Mouse (Mus musculus) hindbrain, embryonic 12.5 days (tissue): ENCODE data around the gene Tuba4a. TPM values are rescaled to one million over a fixed set of nuclear protein-coding genes. Genes with fewer than 3 reads are reported as not detected.
"Not testable (repeated sequence)": the region's sequence is repeated elsewhere in the genome, so short reads cannot be mapped to it uniquely, and the experiment has no call there.

Experiments
- ATAC-seq: fragments of 200-750 bp; cut with Nextera tagmentation; 2 replicates; pipeline ENCODE4 v1.8.0; 2017; ENCODE audit warnings: moderate TSS enrichment; ENCODE audit not compliant: low FRiP score
- H3K27ac ChIP-seq: fragments of 300-500 bp; sonication (generic); 2 replicates; pipeline ENCODE4 v1.5.1; 2016; ENCODE audit warnings: mild to moderate bottlenecking
- H3K27me3 ChIP-seq: fragments of 300-500 bp; sonication (generic); 2 replicates; pipeline ENCODE4 v1.6.1; 2016; ENCODE audit warnings: mild to moderate bottlenecking
- H3K36me3 ChIP-seq: fragments of 300-500 bp; sonication (generic); 2 replicates; pipeline ENCODE4 v1.6.1; 2016; ENCODE audit warnings: mild to moderate bottlenecking
- H3K4me1 ChIP-seq: fragments of 300-500 bp; sonication (generic); 2 replicates; pipeline ENCODE4 v1.6.1; 2016
- H3K4me2 ChIP-seq: fragments of 300-500 bp; sonication (generic); replicated peaks from 2 replicates; pipeline ENCODE4 v1.6.1; 2016; ENCODE audit warnings: mild to moderate bottlenecking
- H3K4me3 ChIP-seq: fragments of 300-500 bp; sonication (generic); 2 replicates; pipeline ENCODE4 v1.5.1; 2016; ENCODE audit warnings: mild to moderate bottlenecking
- H3K9ac ChIP-seq: fragments of 300-500 bp; sonication (generic); 2 replicates; pipeline ENCODE4 v1.6.1; 2016; ENCODE audit warnings: mild to moderate bottlenecking, moderate library complexity
- H3K9me3 ChIP-seq: fragments of 300-500 bp; sonication (generic); replicated peaks from 2 replicates; pipeline ENCODE4 v1.6.1; 2016; ENCODE audit warnings: mild to moderate bottlenecking
- WGBS: fragments of 180-500 bp; shearing (Covaris S2); methylation state at CpG from one replicate; pipeline ENCODE4 v1.1.7; 2016; 5-methylcytosine and 5-hydroxymethylcytosine counted together
- polyA plus RNA-seq: library from polyadenylated mRNA; unstranded; fragments of >200 nt; fragmentation: Nextera tagmentation; extraction: Ambion mirVana; gene quantifications from 2 replicates; pipeline ENCODE4 v1.2.1, GENCODE M21; 2016

Tuba4a gene
- polyA plus RNA-seq, 1 experiment from 2014 or later, result 10.3 TPM

DNA sequence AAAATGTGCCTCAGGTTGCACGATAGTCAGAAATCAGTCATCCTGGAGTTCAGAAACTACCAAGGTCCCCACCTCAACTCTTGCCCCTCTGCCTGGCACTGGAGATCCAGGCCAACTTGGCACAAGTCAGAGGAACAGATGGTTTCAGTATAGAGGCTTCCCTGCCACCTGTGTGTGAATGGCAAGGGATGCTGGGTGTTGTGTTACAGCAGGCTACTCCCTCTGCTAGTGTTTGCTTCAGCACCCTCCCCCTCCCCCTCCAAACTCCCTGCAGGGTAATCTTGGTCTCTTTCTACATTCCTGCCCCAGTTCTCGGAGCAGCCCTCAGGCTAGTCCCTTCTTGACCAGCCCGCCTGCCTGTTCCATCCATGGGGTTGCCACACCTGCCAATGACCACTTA is 30.8 kb upstream of the Tuba4a start:
- no peak overlapping the region for H3K9ac ChIP-seq
- H3K36me3 ChIP-seq, result no peaks in the 10 kb centered on the region
- H3K4me1 ChIP-seq, result peaks cover 21% of the 10 kb centered on the region
- 54% methylated on average over 3 of the region's 3 CpGs for WGBS
- H3K27me3 ChIP-seq, result peaks cover 13% of the 10 kb centered on the region
- no peak overlapping the region for H3K4me2 ChIP-seq
- H3K9me3 ChIP-seq, result no peaks in the 10 kb centered on the region
- H3K4me3 ChIP-seq, result no peak overlapping the region
- ATAC-seq, result no peak
- no peak overlapping the region for H3K27ac ChIP-seq

DNA sequence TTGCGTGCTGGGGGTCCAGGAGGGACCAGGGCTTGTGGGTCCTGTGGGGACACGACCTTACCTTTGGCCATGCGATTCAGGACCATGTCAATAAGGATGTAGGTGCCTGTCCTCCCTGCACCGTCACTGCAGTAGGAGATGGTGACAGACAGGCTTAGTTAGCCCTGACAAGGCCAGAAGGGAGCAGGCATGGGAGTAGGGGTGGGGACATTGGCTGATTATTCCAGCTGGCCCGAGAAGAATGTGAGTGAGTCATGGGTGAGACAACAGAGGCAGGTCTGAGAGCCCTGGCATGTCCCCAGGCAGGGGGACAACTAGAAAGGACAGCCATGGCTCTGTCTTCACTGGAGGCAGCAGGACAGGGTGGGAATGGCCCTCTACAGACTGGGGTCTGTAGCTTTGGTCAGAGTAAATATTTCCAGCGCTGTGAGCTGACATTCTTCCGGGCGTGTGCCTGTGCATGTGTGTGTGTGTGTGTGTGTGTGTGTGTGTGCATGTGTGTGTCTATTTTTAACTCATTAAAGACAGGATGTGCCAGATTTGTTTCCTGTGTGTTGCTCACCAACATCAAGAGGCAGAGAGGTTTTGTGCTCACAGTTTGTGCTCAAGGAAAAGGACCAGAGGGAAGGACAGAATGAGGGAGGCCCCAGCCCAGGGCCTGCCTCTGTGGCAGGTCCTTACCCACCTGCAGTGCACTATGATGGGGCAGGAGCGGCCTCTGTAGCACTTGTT is 28.5 kb upstream of the Tuba4a start:
- no peak for ATAC-seq
- Histone ChIP-seq H3K9ac (peak overlapping the region; percentile 15), H3K4me1 (peaks cover 21% of the 10 kb centered on the region), H3K4me3 (no peak overlapping the region), H3K27ac (no peak overlapping the region), H3K9me3 (no peaks in the 10 kb centered on the region), H3K27me3 (peaks cover 11% of the 10 kb centered on the region), H3K36me3 (peaks cover 7% of the 10 kb centered on the region), H3K4me2 (no peak overlapping the region)
- WGBS, result 52% methylated on average over 9 of the region's 9 CpGs

DNA sequence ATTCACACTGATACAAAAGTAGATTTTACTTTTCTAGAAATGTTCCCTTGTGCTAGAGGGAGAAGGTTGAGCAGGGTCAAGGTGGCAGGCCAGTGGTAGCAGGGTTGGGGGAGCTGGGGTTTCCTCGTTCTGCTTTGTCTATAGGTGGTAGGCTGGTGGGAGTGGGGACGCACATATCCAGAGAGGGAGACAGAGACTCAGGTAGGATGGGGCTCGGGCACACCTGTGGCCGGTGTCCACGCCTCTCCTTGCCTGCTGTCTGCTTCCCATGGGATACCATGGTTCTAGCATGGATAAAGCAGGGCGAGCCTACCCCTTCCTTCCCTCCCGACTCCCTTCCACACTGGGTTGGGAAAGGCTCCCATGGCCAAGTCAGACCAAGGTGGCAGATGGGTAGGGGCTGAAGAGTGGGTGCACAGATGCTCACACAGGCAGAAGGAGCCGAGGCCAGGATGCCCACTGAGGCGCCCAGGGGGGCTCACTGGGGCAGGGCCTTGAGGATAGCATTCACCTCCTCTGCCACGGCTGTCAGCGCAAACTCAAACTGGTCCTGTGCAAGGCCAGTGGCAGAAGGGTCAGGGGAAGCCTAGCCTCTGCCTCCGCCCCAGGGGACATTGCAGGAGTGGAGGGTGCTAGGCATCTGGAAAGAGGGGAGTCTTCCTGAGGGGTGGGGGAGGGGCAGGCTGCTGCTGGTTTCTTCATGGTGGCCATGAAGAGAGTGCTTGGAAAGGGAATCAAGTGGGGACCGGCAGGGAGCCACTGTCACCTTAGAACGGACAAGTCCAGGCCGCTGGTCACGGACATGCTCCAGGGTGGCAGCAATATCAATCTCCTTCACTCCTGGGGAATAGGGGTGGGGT is 27.6 kb upstream of the Tuba4a start:
- no peak for ATAC-seq
- H3K4me2 ChIP-seq, result no peak overlapping the region
- no peaks in the 10 kb centered on the region for H3K9me3 ChIP-seq
- no peak overlapping the region for H3K4me3 ChIP-seq
- H3K4me1 ChIP-seq, result peaks cover 21% of the 10 kb centered on the region
- peaks cover 2% of the 10 kb centered on the region; the same call in 1 of the 2 replicates for H3K27me3 ChIP-seq
- peaks cover 13% of the 10 kb centered on the region for H3K36me3 ChIP-seq
- H3K27ac ChIP-seq, result no peak overlapping the region
- H3K9ac ChIP-seq, result peak overlapping the region; percentile 1; the same call in 1 of the 2 replicates
- WGBS, result 72% methylated on average over 16 of the region's 16 CpGs

DNA sequence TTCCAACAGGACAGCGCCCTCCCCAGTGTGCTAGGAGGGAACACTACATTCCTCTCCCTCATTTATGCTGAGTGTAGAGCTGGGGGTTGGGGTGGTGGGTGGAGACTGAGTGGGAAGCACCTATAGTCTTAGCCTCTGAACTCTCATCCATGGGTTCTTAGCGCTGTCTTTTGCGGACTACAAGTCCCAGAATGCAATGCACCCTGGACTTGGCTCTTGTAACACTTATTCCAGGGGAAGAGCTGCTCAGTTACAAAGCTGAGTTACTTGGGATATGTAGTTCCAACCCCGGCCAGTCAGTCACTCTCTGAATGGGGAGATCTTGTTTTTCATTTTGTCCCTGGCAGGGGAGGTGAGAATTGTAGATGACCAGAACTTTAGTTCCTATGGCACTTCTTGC is 25.2 kb upstream of the Tuba4a start:
- ATAC-seq, result peak; percentile 47; the same call in 1 of the 2 replicates
- H3K9me3 ChIP-seq, result no peaks in the 10 kb centered on the region
- H3K9ac ChIP-seq, result no peak overlapping the region
- peaks cover 11% of the 10 kb centered on the region for H3K4me1 ChIP-seq
- no peaks in the 10 kb centered on the region for H3K27me3 ChIP-seq
- H3K4me3 ChIP-seq, result no peak overlapping the region
- 13% methylated on average over 4 of the region's 4 CpGs for WGBS
- no peak overlapping the region for H3K27ac ChIP-seq
- H3K4me2 ChIP-seq, result no peak overlapping the region
- H3K36me3 ChIP-seq, result peaks cover 31% of the 10 kb centered on the region

DNA sequence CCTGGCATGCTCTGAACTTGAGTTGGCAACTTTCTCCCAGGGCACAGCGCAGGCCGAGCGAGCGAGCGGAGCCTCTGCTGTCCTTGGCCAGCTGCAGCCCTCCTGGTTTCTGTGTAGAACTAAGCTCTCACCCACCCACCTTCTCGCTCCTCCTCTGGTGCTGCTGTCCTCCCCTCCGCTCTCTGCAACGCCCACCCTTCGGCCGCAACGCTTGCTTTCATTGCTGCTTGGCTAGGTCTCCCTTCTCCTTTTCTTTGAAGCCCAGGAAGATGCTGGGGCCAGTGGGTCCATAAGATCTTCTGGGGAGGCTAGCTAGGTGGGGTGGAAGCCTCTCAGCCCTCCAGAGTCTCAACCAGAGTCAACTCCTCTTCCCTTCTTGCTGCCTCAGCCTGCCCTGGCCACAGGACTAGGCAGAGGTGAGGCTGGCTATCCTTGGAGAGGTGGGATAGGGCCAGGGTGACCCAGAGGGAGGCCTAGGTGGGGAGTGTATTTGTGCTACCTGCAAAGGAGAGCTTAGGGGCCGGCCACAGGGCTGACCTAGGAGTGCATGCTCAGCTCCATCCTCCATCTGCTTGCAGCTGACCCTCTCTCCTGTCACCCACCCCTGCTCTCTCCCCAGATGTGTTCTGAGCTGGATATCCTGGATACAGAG is 24.6 kb upstream of the Tuba4a start:
- ATAC-seq, result no peak

DNA sequence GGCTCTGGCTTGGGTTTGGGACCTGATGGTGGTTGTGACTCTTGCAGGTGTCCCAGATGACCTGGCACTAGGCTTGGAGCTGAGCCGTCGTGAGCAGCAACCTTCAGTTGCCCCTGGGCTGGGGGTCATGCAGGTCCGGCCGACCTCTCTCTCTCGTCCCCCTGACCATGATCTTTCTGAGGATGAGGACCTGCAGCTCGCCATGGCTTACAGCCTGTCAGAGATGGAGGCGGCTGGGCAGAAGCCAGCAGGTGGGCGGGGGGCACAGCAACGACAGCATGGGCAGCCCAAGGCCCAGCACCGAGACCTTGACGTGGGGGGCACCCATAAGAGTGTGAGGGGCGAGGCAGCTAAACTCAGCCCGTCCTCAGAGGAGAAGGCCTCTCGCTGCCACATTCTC is 23.7 kb upstream of the Tuba4a start:
- 93% methylated on average over 14 of the region's 14 CpGs for WGBS
- Histone ChIP-seq H3K9ac (no peak overlapping the region), H3K9me3 (no peaks in the 10 kb centered on the region), H3K27me3 (no peaks in the 10 kb centered on the region), H3K36me3 (peaks cover 40% of the 10 kb centered on the region), H3K27ac (no peak overlapping the region), H3K4me2 (no peak overlapping the region), H3K4me1 (peaks cover 11% of the 10 kb centered on the region), H3K4me3 (no peak overlapping the region)
- ATAC-seq, result no peak

More for the DNA sequence above, 24.6 kb upstream of the Tuba4a start:
- 87% methylated on average over 12 of the region's 12 CpGs for WGBS
- H3K4me1 ChIP-seq, result peaks cover 11% of the 10 kb centered on the region
- H3K27me3 ChIP-seq, result no peaks in the 10 kb centered on the region
- H3K4me2 ChIP-seq, result no peak overlapping the region
- H3K9ac ChIP-seq, result no peak overlapping the region
- H3K4me3 ChIP-seq, result no peak overlapping the region
- no peak overlapping the region for H3K27ac ChIP-seq
- peaks cover 36% of the 10 kb centered on the region for H3K36me3 ChIP-seq
- no peaks in the 10 kb centered on the region for H3K9me3 ChIP-seq

DNA sequence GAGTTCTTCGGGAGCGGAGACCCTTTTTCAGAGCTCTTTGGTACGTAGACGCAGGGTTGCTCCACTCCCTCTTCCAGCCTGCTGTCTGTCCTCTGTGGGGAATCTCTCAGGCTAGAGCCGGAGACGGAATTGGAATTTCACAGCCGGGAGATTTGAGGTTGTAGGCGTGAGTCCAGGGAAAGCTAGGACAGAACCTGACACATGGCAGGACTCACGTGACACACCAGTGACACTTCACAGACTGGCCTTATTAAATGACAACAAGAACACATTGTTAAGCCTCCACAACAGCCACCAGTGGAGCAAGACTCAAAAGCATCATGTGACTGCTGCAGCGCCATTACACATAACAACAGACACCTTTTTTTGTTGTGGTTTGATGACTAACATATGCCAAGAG is 19.9 kb upstream of the Tuba4a start:
- ATAC-seq, result no peak
- peaks cover 40% of the 10 kb centered on the region for H3K36me3 ChIP-seq
- H3K27ac ChIP-seq, result no peak overlapping the region
- no peak overlapping the region for H3K4me3 ChIP-seq
- 86% methylated on average over 10 of the region's 10 CpGs for WGBS
- no peak overlapping the region for H3K9ac ChIP-seq
- no peak overlapping the region for H3K4me2 ChIP-seq
- no peaks in the 10 kb centered on the region for H3K27me3 ChIP-seq
- H3K4me1 ChIP-seq, result peaks cover 19% of the 10 kb centered on the region
- no peaks in the 10 kb centered on the region for H3K9me3 ChIP-seq

DNA sequence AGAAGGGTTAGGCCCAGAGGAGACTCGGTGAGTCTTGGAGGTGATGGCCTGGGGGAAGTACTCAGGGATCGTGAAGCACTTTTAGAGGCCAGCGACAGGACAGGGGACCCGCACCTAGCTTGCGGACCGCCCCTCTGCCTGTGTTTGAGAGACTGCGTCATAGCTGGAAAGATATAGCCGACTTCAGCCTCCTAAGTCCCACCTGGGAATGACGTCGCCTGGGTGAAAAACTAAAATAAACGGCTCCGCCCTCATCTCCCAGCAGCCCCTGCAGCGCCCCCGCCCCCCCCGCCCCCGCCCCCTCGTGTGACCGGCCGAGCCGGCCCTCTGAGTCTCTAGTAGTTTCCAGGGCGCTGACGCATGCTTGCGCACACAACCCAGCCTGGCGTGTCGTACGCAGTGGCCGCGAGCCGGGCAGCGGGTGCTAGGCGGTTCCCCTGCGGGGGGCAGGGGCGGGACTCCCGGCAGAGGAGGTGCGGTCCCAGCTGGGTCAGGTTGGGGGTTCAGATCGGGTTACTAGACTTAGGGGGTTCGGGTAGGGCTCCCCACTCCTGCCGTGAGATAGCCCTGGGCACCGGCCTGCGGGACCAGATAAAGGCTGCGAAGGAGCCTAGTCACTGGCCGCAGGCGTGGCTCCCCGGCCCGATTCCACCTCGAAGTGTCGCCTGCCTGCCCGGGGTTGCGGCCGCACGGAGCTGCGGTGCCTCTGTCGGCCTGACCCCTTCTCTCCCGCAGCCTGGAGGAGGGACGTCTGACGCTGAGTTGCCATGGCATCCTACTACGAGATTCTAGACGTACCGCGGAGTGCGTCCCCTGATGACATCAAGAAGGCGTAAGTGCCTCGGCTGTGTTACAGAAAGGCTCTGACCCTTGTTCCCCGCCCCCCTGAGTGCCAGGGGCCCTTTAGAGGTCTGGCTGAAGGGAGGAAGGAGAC is 16.7 kb upstream of the Tuba4a start, which contains the start of gene Dnajb2:
Gene Dnajb2 (plus strand): TSS at position 290 of the 934 bp plus-strand sequence.
- Histone ChIP-seq H3K4me3 (peak within 1 kb of the TSS; percentile 54), H3K9me3 (no peaks in the 10 kb centered on the region), H3K9ac (peak within 1 kb of the TSS; percentile 86), H3K4me1 (peaks cover 21% of the 10 kb centered on the region), H3K27ac (peak within 1 kb of the TSS; percentile 85), H3K27me3 (peaks cover 5% of the 10 kb centered on the region), H3K36me3 (peaks cover 21% of the 10 kb centered on the region; the same call in 1 of the 2 replicates), H3K4me2 (peak within 1 kb of the TSS; percentile 92)
- 1% methylated on average over 64 of the region's 64 CpGs for WGBS
- ATAC-seq, result peak; percentile 83

DNA sequence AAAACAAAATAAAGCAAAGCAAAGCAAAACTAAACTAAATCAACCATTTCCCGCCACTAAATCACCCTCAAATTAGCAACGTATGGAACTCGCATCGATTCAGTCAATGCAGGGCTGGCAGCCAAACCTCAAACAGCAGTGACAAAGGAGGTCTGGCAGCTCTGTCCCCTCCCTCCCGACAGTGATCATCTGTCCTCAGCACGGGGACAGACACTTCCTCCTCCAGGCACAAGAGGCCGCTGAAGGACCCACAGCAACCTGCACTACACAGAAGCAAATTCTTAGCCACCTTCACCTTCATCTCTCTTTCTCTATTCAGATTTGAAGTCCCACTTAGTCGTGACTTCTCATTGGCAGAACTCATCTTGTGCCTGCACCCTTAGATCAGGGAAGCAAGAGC is 14.9 kb upstream of the Tuba4a start:
- no peak overlapping the region for H3K4me2 ChIP-seq
- H3K4me1 ChIP-seq, result peaks cover 21% of the 10 kb centered on the region
- H3K9me3 ChIP-seq, result no peaks in the 10 kb centered on the region
- peaks cover 8% of the 10 kb centered on the region for H3K27me3 ChIP-seq
- under 1% methylated on average over 8 of the region's 8 CpGs for WGBS
- peaks cover 7% of the 10 kb centered on the region; the same call in 1 of the 2 replicates for H3K36me3 ChIP-seq
- no peak overlapping the region for H3K9ac ChIP-seq
- H3K4me3 ChIP-seq, result no peak overlapping the region
- no peak overlapping the region for H3K27ac ChIP-seq
- peak; percentile 72 for ATAC-seq

DNA sequence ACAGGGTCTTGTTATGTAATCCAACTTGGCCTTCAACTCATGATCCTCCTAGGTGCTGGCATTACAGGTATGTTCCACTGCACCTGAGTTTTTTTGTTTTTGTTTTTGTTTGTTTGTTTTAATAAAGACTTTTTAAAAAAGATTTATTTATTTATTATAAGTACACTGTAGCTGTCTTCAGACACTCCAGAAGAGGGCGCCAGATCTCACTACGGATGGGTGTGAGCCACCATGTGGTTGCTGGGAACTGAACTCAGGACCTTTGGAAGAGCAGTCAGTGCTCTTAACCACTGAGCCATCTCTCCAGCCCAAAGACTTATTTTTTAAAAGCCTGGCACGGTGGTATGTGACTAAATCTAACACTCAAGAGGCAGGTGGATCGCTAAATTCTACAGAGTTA is 12.8 kb upstream of the Tuba4a start:
- not testable (repeated sequence) for H3K4me2 ChIP-seq, H3K27ac ChIP-seq, ATAC-seq, H3K36me3 ChIP-seq, H3K27me3 ChIP-seq, H3K4me3 ChIP-seq, H3K9me3 ChIP-seq, H3K9ac ChIP-seq
- H3K4me1 ChIP-seq, result peaks cover 20% of the 10 kb centered on the region
- WGBS, result 70% methylated on average over 4 of the region's 4 CpGs

DNA sequence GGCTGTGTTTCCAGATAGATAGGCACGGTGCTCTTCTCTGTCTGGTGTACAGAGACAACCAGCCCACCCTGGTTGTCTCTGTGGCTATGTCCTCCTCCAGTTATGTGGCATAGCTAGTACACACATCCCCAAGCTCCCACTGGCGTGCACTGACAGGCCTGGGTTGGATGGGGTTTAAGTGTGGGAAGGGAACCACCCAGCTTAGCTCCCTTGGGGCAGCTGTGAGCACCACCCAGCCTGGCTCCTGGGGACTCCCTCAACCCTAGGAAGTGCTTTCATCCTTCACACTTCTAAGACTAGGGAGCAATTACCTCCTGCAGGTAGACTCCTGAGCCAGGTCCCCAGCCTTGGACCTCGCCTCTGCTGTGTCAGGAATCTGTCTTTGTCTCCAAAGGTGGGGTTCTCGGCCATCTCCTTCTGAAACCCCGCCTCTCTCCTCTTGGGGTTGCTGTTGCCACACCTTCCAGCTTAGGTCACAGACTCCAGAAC is 12.0 kb upstream of the Tuba4a start, which contains the start of gene A630095N17Rik:
Gene A630095N17Rik (minus strand): TSS at position 439 of the 489 bp plus-strand sequence.
- Histone ChIP-seq H3K4me2 (no peak within 1 kb of the TSS), H3K9me3 (no peaks in the 10 kb centered on the region), H3K36me3 (no peaks in the 10 kb centered on the region), H3K27me3 (peaks cover 8% of the 10 kb centered on the region), H3K4me3 (no peak within 1 kb of the TSS), H3K4me1 (peaks cover 12% of the 10 kb centered on the region; the same call in 1 of the 2 replicates), H3K9ac (no peak within 1 kb of the TSS), H3K27ac (no peak within 1 kb of the TSS)
- no peak for ATAC-seq
- WGBS, result 72% methylated on average over 5 of the region's 5 CpGs
